Mouse (Mus musculus): ENCODE measurements around the gene Usp8. TPM values are rescaled to one million over a fixed set of nuclear protein-coding genes. Genes with fewer than 3 reads are reported as not detected.

The Usp8 gene
- 10 to 100 TPM; 44.6 to 48.4 TPM for total RNA-seq (2021)

DNA sequence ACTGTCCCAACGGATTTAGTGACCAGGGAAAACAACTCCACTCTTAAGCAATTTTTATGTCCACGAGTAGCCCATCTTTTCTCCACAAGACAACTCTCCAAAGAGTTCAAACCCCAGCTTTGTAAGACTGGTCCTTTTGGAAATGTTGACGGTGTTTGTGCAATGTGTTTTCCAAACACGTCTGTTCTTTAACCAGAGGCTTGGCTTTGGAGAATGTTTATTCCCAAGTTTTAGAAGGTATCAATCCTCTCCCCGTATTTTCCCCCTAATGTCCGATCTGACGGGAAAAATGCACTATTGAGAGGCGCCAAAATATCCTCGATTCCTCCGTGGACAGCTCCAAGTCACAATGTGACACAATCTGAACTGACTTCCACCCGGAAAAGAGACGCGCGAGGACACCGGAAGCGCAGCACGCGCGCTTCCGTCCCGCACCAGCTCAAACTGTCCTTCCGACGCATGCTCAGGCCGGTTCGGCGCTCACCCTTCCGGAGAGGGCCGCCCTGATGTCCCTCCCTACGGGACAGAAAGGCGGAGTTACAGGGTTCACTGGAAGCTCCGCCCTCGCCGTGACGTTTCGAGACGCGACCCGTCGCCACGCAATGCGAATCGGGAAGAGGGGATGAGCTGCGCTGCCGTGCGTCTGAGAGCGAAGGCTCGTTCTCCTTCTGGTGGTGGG, at the start of gene Usp8:
TSS of gene Usp8 (plus strand) at position 570 of the 679 bp plus-strand sequence.
- DNase-seq (ENCODE audit: low spot score in 2 of 2), result peak; percentile 98
- intact Hi-C loops (cut with DNase I), result loop anchor here (1.0 kb wide), 2 partner anchors 32 to 849 kb away; no protein-coding TSS in a partner anchor

GRCm38 (mm10) chr2:126663481-126663880, 43.6 kb upstream of the Usp8 start:
- DNase-seq (ENCODE audit: low spot score in 2 of 2), result no peak

GRCm38 (mm10) chr2:126665984-126666383, 41.1 kb upstream of the Usp8 start:
- no peak for DNase-seq (ENCODE audit: low spot score in 2 of 2)
- intact Hi-C loops (cut with DNase I), result no loop called here

More at GRCm38 (mm10) chr2:126663481-126663880, 43.6 kb upstream of the Usp8 start:
- intact Hi-C loops (cut with DNase I), result loop anchor here (5.0 kb wide), 1 partner anchor 66 kb away; no protein-coding TSS in a partner anchor

GRCm38 (mm10) chr2:126668621-126669252, 38.4 kb upstream of the Usp8 start:
- DNase-seq (ENCODE audit: low spot score in 2 of 2), result no peak
- intact Hi-C loops (cut with DNase I), result no loop called here

DNA sequence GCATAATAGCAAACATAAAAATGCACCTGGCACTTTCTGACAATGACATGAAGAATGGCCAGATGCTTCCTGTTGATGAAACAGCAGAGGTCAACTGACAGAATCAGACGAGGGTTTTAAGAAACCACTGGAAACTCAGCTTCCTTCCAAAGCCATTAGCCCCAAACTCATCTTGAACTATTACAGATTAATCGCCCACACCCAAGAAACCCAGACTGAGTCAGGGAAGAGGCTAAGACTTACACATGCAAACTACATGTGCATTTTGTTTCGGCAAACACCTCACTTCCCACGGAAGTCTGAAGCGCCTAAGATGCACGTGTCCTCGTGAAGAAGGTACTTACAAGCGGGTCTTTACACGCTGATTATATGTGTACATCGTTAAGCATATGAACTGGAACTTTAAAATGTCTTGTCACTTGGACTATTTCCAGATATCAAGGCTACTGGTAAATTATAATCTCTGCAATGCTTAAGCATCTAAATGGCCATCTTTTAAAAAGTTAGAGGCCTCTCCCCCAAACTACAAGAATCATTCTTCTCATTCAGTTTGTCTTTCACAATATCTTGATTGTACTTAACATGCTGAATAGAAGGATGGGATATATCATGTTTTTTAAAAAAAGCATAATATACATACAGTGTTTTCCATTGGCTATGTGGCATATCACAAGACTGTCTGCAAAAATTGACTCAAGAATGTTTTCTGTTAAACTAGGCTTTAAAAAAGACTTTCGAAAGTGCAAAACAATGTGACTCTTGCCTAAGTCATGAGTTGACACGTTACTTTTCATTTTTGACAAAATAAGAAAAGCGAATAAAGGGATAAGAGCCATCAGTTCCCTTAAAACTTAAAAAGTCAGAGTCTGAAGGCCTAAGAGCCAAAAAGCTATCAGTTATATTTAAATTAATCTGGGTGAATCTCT, 33.5 kb upstream of the Usp8 start:
- intact Hi-C loops (cut with DNase I), result no loop called here
- DNase-seq (ENCODE audit: low spot score in 2 of 2), result no peak

DNA sequence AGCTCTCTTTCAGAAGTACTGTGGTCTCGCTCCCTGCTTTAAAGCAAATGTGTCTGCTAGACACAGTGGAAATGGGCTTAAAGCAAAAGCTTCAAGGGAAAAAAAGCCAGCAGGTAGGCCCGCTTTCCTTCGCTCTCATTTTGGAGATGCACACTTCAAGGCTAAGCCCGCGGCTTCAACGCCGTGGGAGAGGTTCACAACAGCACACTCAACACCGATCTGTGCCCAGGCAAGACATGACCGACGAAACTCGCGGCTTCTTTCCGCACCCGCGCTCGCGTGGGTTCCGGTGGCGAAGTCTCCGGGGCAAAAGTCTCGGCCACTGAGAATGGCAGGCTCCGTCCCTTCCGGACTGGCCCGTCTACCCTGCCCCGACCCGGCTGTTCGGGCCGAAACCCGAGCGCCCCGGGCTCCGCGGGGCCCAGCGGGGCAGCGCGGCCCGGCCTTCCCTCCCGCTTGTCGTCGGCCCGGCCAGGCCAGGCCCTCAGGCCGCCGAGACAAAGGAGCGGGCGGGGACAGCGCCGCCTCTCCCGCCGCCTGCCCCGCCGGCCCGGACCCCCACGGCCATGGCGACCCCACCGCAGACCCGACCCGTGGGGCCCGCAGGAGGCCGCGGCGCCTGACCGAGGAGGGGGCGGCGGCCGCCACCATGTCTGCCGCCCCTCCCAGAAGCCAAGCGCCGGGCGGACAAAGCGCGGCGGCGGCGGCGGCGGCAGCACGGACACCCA, 32.5 kb upstream of the Usp8 start:
- DNase-seq (ENCODE audit: low spot score in 2 of 2), result peak in 1 of 2 experiments; percentile 57

DNA sequence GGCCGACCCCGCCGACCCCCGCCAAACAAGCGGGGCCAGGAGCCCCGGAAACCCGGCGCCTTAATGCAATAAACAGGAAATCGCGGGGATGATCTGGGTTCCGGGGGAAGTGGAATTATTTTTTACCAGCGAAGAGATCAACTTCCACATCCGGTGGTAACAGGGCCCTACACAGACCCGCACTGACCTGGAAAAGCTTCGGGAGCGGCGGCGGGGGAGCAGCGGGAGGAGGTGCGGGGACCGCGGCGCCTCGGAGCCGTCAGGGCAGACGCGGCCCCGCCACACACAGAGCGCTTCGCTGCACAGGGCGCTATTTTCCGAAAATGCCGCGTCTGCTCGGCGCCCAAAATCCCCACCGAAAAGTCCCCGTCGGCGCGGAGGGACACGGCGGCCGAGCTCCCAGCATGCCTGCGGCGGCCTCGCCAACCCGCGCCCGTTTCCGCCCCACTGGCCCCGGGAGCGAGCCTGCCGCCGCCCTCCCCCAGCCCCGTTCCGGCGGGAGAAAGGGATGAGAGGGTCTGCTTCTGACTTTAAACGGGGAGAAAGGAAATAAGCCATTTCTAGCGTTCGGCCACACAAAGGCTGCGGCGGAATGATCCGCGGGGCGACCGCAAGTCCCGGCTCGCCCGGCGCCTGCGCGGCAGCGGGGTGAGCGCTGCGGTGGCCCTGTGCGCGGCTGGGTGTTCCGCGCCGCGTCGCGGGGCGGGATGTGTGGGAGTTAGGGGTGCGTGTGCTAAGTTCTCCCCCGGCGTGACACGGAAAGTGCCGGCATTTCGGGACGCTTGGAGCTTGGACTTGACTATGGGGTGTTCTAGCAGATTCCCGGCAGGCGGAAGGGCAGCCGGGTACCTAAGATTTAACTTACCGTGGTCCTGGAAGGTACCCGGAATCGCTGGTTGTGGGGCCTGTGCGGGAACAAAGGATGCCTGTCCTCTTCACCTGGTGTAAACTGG, 31.7 kb upstream of the Usp8 start:
- DNase-seq (ENCODE audit: low spot score in 2 of 2), result peak; percentile 91 to 94
- intact Hi-C loops (cut with DNase I), result loop anchor here (1.0 kb wide), 1 partner anchor 32 kb away; the partner anchor contains the start of gene Usp8

More for the DNA sequence above, 32.5 kb upstream of the Usp8 start:
- intact Hi-C loops (cut with DNase I), result loop anchor here (1.0 kb wide), 1 partner anchor 33 kb away; the partner anchor contains the start of gene Usp8

GRCm38 (mm10) chr2:126676122-126676515, 31.0 kb upstream of the Usp8 start, which contains the start of gene Gabpb1:
TSS of gene Gabpb1 (minus strand) at chr2:126676337.
- intact Hi-C loops (cut with DNase I), result no loop called here
- no peak for DNase-seq (ENCODE audit: low spot score in 2 of 2)

- intact Hi-C loops (cut with DNase I), result no loop called here
- no peak for DNase-seq (ENCODE audit: low spot score in 2 of 2)
Measured at GRCm38 (mm10) chr2:126677366-126677765, 29.8 kb upstream of the Usp8 start.

DNA sequence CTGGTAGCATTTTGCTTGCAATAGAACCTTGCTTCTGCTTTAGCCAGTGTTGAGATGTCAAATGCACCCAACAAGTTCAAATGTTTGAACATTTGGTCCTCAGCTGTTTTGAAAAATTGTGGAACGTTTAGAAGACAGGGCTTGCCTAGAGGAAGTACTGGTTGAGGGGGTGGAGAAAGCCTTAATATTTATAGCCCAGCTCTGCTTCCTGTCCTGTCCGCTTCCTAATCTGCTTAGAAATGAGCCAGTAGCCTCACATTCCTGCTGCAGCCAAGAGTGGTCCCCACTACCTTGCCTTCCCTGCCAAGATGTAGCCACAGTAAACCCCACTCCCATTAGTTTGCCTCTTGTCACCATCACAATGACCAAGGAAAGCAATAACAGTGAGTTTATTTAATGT, 24.8 kb upstream of the Usp8 start:
- no peak for DNase-seq (ENCODE audit: low spot score in 2 of 2)
- intact Hi-C loops (cut with DNase I), result no loop called here

DNA sequence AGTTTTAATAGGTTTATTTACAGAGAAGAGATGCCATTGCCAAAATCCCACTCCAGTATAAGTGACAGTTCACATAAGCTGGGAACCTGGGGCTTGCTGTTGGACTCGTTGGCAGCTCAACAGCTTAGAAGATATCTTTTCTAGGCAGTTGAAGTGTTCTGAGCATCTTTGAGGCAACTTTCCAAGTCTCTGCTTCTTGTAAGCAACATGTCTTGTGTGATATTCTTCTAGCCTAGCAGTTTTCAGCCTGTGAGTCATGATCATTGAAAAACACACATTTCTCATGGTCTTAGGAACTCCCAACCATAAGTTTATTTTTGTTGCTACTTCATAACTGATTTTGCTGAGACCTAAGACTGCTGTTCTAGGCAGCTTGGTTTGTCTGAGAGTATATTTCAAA, 24.2 kb upstream of the Usp8 start:
- intact Hi-C loops (cut with DNase I), result no loop called here
- no peak for DNase-seq (ENCODE audit: low spot score in 2 of 2)

DNA sequence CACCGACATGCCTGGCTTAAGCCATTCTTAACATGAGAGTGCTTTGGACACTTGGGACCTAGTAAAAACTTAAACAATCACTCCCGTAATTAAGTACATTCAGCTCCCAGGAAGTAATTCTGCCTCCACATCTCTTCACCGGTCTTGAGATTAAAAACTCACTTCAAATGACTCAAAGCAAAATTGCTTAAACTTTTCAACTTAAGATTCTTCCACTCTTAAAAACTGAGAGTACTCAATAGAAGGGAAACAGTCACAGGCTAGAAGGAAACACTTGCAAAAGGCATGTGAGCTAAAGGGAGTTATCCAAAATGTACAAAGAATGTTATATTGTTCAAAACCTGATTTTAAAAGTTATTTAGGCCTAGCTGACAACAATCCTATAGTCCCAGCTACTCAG, 15.8 kb upstream of the Usp8 start:
- no peak for DNase-seq (ENCODE audit: low spot score in 2 of 2)
- intact Hi-C loops (cut with DNase I), result no loop called here

GRCm38 (mm10) chr2:126695285-126695684, 11.8 kb upstream of the Usp8 start:
- intact Hi-C loops (cut with DNase I), result no loop called here
- no peak for DNase-seq (ENCODE audit: low spot score in 2 of 2)

DNA sequence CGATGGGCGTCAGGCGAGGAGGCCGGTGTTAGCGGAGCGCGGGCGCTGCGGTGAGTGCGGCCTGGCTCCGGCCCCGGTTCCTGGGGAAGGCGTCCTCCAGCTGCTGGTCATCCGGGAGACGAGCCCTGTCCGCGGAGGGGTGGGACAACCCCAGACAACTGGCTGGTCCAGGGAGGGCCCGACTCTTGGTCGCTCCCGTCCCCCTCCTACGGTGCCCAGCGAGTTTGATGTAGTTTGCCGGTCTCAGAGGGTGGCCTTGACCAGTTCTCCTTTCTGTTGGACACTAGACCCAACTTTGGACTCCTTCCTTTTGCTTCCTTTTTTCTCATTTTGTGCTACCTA, 281 bp downstream of the Usp8 start:
- intact Hi-C loops (cut with DNase I), result loop anchor here (1.0 kb wide), 2 partner anchors 32 to 849 kb away; no protein-coding TSS in a partner anchor
- no peak for DNase-seq (ENCODE audit: low spot score in 2 of 2)

GRCm38 (mm10) chr2:126708361-126708760, 1.2 kb downstream of the Usp8 start:
- no peak for DNase-seq (ENCODE audit: low spot score in 2 of 2)
- intact Hi-C loops (cut with DNase I), result no loop called here

DNA sequence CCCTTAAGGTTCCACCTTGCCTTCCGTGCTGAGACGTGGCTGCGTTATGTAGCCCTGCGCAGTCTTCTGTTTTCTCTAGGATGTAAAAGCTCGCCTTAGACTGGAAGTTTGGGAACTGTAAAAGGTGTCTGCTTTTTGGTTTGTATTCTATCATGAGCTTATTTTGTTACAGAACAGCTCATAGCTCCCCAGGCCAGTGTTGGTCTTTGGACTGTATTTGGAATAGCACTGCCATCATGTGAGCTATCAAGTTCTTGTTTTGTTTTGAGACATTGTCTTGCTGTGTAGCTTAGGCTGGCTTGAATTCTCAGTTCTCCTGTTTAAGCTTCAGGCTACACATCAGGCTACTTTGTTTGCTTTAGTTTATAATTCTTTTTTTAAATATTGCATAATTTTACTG, 5.4 kb downstream of the Usp8 start:
- intact Hi-C loops (cut with DNase I), result no loop called here
- DNase-seq (ENCODE audit: low spot score in 2 of 2), result no peak

- DNase-seq (ENCODE audit: low spot score in 2 of 2), result no peak
- intact Hi-C loops (cut with DNase I), result no loop called here
Measured at GRCm38 (mm10) chr2:126712950-126713349, 5.8 kb downstream of the Usp8 start.

DNA sequence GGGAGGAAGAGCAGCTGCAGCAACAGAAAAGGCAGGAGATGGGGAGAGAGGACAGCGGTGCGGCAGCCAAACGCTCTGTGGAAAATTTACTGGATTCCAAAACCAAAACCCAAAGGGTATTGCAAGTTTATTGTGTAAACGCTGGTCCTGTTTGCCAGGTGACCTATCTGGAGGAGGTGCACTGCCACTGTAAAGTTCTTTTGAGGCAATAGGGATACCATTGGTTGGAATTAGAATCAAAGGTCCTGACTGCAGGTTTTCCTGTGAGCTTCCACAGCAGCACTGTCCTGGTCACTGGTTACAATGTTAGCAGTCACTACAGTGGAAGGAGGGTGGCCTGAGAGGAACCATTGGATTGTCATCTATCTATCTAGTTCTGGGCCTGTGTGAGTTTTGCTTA, 22.1 kb downstream of the Usp8 start:
- intact Hi-C loops (cut with DNase I), result no loop called here
- DNase-seq (ENCODE audit: low spot score in 2 of 2), result no peak

Measured in left cerebral cortex, postnatal 36 days (tissue).